Comparison of ENCODE assay signal across 19 mouse cellular contexts in the genomic region with DNA sequence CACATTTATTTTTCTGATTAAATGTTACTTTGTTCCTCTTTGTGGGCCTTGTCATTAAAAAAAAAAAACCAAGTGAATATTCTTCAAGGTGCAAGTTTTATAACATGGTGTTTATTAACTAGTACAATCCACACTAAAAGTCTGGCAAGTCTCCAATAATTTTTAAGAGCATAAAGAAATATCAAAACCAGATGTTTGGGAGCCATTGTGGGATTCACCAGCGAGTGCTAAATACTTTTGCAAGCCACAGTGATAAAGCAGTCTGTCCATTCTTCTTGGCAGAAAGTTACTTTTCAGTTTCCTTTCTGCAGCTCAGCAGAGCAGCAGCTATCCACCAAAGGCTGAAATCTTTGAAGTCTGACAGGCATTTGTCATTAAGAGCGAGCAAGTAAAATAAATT.
A peak's percentile ranks its signal among the peaks of the same experiment; 100 is the strongest.
DNase-seq lines count a peak whose midpoint lies in the region; ATAC-seq and TF ChIP-seq lines count a peak whose summit lies in the region.
"Had no signal": no experiment of that assay in that cellular context is flagged by ENCODE, and none has a peak within 500 bp of the region (broad histone marks: within the 10 kb centered on the region; RNA-seq: fewer than 3 reads in every experiment).

No protein-coding gene starts in this region.

- H3K9ac ChIP-seq in embryonic facial prominence, embryonic 11.5 days (replicated peaks; ENCODE audit: low read length) = no peak overlapping the region
- no peak overlapping the region for H3K9ac ChIP-seq in lung, embryonic 14.5 days
- H3K9ac ChIP-seq in midbrain, embryonic 13.5 days (replicated peaks) = no peak overlapping the region
- H3K9ac ChIP-seq: embryonic facial prominence, embryonic 13.5 days; heart, embryonic 12.5 days had no signal

- WGBS in embryonic facial prominence, embryonic 11.5 days = 45% methylated on average over 2 of the region's 2 CpGs
- 62% methylated on average over 2 of the region's 2 CpGs for WGBS in embryonic facial prominence, embryonic 10.5 days
- WGBS in lung, embryonic 14.5 days = 34% methylated on average over 2 of the region's 2 CpGs
- 67% methylated on average over 2 of the region's 2 CpGs for WGBS in midbrain, embryonic 13.5 days

- H3K4me3 ChIP-seq in embryonic facial prominence, embryonic 11.5 days (ENCODE audit: low read depth, low read length) = no peak overlapping the region
- no peak overlapping the region for H3K4me3 ChIP-seq in embryonic facial prominence, embryonic 10.5 days
- H3K4me3 ChIP-seq in lung, embryonic 14.5 days (ENCODE audit: low read depth, low read length) = no peak overlapping the region
- no peak overlapping the region for H3K4me3 ChIP-seq in midbrain, embryonic 13.5 days (replicated peaks)
- H3K4me3 ChIP-seq: embryonic facial prominence, embryonic 13.5 days; forebrain, embryonic 10.5 days; heart, embryonic 12.5 days had no signal

- ATAC-seq in embryonic facial prominence, embryonic 11.5 days (replicated peaks; ENCODE audit: insufficient number of reproducible peaks, low FRiP score, low TSS enrichment, low read depth) = no peak
- no peak for ATAC-seq in lung, embryonic 14.5 days (ENCODE audit: insufficient read depth)
- ATAC-seq in midbrain, embryonic 13.5 days = no peak
- ATAC-seq: forebrain, embryonic 14.5 days; hindbrain, embryonic 16.5 days; inflammation-experienced regulatory T-cells, adult 6 months had no signal

- no peak overlapping the region for H3K4me2 ChIP-seq in embryonic facial prominence, embryonic 11.5 days (ENCODE audit: low read depth, low read length)
- H3K4me2 ChIP-seq in lung, embryonic 14.5 days = no peak overlapping the region
- no peak overlapping the region for H3K4me2 ChIP-seq in midbrain, embryonic 13.5 days (replicated peaks)
- H3K4me2 ChIP-seq: embryonic facial prominence, embryonic 13.5 days; heart, embryonic 12.5 days had no signal

- no peaks in the 10 kb centered on the region for H3K36me3 ChIP-seq in embryonic facial prominence, embryonic 11.5 days (replicated peaks; ENCODE audit: control insufficient read depth, insufficient read depth, low read depth, low read length)
- no peaks in the 10 kb centered on the region for H3K36me3 ChIP-seq in embryonic facial prominence, embryonic 10.5 days (replicated peaks)
- no peaks in the 10 kb centered on the region for H3K36me3 ChIP-seq in lung, embryonic 14.5 days (ENCODE audit: insufficient read depth)
- no peaks in the 10 kb centered on the region for H3K36me3 ChIP-seq in midbrain, embryonic 13.5 days
- H3K36me3 ChIP-seq: embryonic facial prominence, embryonic 13.5 days; forebrain, embryonic 10.5 days; heart, embryonic 12.5 days had no signal

- TF ChIP-seq CTCF in lung, embryonic 14.5 days (IDR thresholded peaks at IDR 0.05; ENCODE audit: low read depth) = no peak

- H3K9me3 ChIP-seq in embryonic facial prominence, embryonic 11.5 days (replicated peaks; ENCODE audit: control insufficient read depth, low read length) = no peaks in the 10 kb centered on the region
- H3K9me3 ChIP-seq in embryonic facial prominence, embryonic 10.5 days = no peaks in the 10 kb centered on the region
- H3K9me3 ChIP-seq in lung, embryonic 14.5 days (ENCODE audit: low read depth, low read length) = no peaks in the 10 kb centered on the region
- no peaks in the 10 kb centered on the region for H3K9me3 ChIP-seq in midbrain, embryonic 13.5 days
- H3K9me3 ChIP-seq: embryonic facial prominence, embryonic 13.5 days; forebrain, embryonic 10.5 days; heart, embryonic 12.5 days had no signal

- DNase-seq in embryonic facial prominence, embryonic 11.5 days (ENCODE audit: low spot score) = peak; percentile 44
- DNase-seq in embryonic facial prominence, embryonic 10.5 days (ENCODE audit: low spot score) = no peak
- peak; percentile 7 for DNase-seq in lung, embryonic 14.5 days
- no peak for DNase-seq in lung, postnatal 10 days
- DNase-seq in forelimb bud, embryonic 11.5 days (ENCODE audit: low read depth, low spot score) = peak; percentile 5
- DNase-seq in gastrocnemius, postnatal 4 days (ENCODE audit: low spot score in 2 of 2) = no peak
- DNase-seq: adrenal gland, adult 8-10 months; cerebellum, adult 11 months; cerebellum, adult 8-10 months; cerebellum, postnatal 14 days; gastrocnemius, postnatal 10 days; kidney, adult 11 months had no signal

- no peak overlapping the region for H3K27ac ChIP-seq in embryonic facial prominence, embryonic 11.5 days (replicated peaks; ENCODE audit: low read depth, low read length)
- no peak overlapping the region for H3K27ac ChIP-seq in embryonic facial prominence, embryonic 10.5 days (replicated peaks)
- H3K27ac ChIP-seq in lung, embryonic 14.5 days (ENCODE audit: low read depth) = no peak overlapping the region
- no peak overlapping the region for H3K27ac ChIP-seq in midbrain, embryonic 13.5 days
- H3K27ac ChIP-seq: embryonic facial prominence, embryonic 13.5 days; forebrain, embryonic 10.5 days had no signal

- H3K27me3 ChIP-seq in embryonic facial prominence, embryonic 11.5 days (ENCODE audit: control insufficient read depth, insufficient read depth, low read length) = no peaks in the 10 kb centered on the region
- H3K27me3 ChIP-seq in embryonic facial prominence, embryonic 10.5 days (replicated peaks; ENCODE audit: low read depth, poor library complexity, severe bottlenecking) = no peaks in the 10 kb centered on the region
- H3K27me3 ChIP-seq in lung, embryonic 14.5 days (ENCODE audit: insufficient read depth, low read length) = no peaks in the 10 kb centered on the region
- H3K27me3 ChIP-seq in midbrain, embryonic 13.5 days = no peaks in the 10 kb centered on the region
- H3K27me3 ChIP-seq: embryonic facial prominence, embryonic 13.5 days; heart, embryonic 12.5 days had no signal

- no peaks in the 10 kb centered on the region for H3K4me1 ChIP-seq in embryonic facial prominence, embryonic 11.5 days (ENCODE audit: control insufficient read depth, insufficient read depth, low read length)
- no peaks in the 10 kb centered on the region for H3K4me1 ChIP-seq in embryonic facial prominence, embryonic 10.5 days
- no peaks in the 10 kb centered on the region for H3K4me1 ChIP-seq in lung, embryonic 14.5 days (ENCODE audit: insufficient read depth)
- no peaks in the 10 kb centered on the region for H3K4me1 ChIP-seq in midbrain, embryonic 13.5 days (replicated peaks)
- H3K4me1 ChIP-seq: heart, embryonic 12.5 days had no signal

Comparison
In these comparisons a context has a peak if more than half of its experiments do, and no peak if none do; other contexts are left out.
1. DNase-seq: peak in embryonic facial prominence, embryonic 11.5 days (single experiment), lung, embryonic 14.5 days (single experiment) and forelimb bud, embryonic 11.5 days (single experiment); none in embryonic facial prominence, embryonic 10.5 days (single experiment), lung, postnatal 10 days (single experiment) and gastrocnemius, postnatal 4 days (0 of 2).